Mouse (Mus musculus): ENCODE measurements around the gene Cuedc1. TPM values are rescaled to one million over a fixed set of nuclear protein-coding genes. Genes with fewer than 3 reads are reported as not detected.
A peak's percentile ranks its signal among the peaks of the same experiment; 100 is the strongest.

Gene Cuedc1
- polyA plus RNA-seq, 1 experiment from 2014 or later: 31.1 TPM

DNA sequence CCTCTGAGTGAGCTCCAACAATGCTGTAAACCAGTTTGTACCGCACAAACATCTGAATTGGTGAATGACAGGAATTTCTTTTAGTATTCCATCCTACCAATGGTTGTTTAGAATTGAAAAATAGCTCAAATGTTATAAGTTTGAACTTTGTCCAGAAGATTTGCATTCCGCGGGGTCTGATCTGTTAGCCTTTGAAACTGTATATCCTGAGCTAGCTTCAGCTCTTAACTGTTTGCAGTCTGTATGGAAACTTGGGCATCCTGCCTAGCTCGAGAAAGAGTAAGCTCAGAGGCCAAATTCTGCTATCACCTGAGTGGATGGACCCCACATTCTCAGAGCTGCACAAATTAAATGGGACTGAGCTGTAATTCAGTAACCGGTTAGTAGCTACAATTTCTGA, 26.7 kb upstream of the Cuedc1 start:
- DNase-seq (no peak), ATAC-seq (ENCODE audit: low FRiP score, low TSS enrichment) (no peak)
- no peaks in the 10 kb centered on the region for H3K9me3 ChIP-seq (ENCODE audit: control insufficient read depth, low read length)
- H3K4me3 ChIP-seq (replicated peaks; ENCODE audit: low read depth, low read length): peak overlapping the region; percentile 99
- H3K27me3 ChIP-seq (ENCODE audit: control insufficient read depth, insufficient read depth, low read length): no peaks in the 10 kb centered on the region
- peaks cover 17% of the 10 kb centered on the region for H3K36me3 ChIP-seq (ENCODE audit: control insufficient read depth, insufficient read depth, low read length)
- 0 out of 2 replicates have a peak overlapping the region, but pooled peaks have one; percentile 20 for H3K27ac ChIP-seq (replicated peaks; ENCODE audit: low read depth, low read length)
- peak overlapping the region; percentile 89; the same call in 1 of the 2 replicates for H3K9ac ChIP-seq (replicated peaks; ENCODE audit: low read length)
- WGBS: 43% methylated on average over 5 of the region's 5 CpGs
- H3K4me1 ChIP-seq (ENCODE audit: control insufficient read depth, insufficient read depth, low read length): peaks cover 39% of the 10 kb centered on the region
- peak overlapping the region; percentile 86 for H3K4me2 ChIP-seq (ENCODE audit: low read length)

DNA sequence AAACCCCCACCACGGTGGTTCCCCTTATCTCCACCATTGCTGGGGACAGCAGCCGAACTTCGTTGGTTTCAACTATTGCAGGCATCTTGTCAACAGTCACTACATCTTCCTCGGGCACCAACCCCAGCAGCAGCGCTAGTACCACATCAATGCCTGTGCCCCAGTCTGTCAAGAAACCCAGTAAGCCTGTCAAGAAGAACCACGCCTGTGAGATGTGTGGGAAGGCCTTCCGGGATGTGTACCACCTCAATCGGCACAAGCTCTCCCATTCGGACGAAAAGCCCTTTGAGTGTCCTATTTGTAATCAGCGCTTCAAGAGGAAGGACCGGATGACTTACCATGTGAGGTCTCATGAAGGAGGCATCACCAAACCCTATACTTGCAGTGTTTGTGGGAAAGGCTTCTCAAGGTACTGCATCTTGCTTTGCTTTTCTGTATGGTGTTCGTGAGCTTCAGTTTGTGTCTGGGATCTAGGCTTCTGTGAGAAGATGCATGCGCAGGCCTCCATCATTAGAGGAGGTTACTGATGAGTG, 24.4 kb upstream of the Cuedc1 start:
- Histone ChIP-seq H3K27me3 (ENCODE audit: control insufficient read depth, insufficient read depth, low read length) (no peaks in the 10 kb centered on the region), H3K9me3 (ENCODE audit: control insufficient read depth, low read length) (no peaks in the 10 kb centered on the region), H3K36me3 (ENCODE audit: control insufficient read depth, insufficient read depth, low read length) (peaks cover 38% of the 10 kb centered on the region), H3K4me1 (ENCODE audit: control insufficient read depth, insufficient read depth, low read length) (peaks cover 39% of the 10 kb centered on the region), H3K27ac (replicated peaks; ENCODE audit: low read depth, low read length) (no peak overlapping the region), H3K4me3 (replicated peaks; ENCODE audit: low read depth, low read length) (no peak overlapping the region), H3K4me2 (ENCODE audit: low read length) (0 out of 2 replicates have a peak overlapping the region, but pooled peaks have one; percentile 1), H3K9ac (replicated peaks; ENCODE audit: low read length) (no peak overlapping the region)
- ATAC-seq (ENCODE audit: low FRiP score, low TSS enrichment): no peak
- no peak for DNase-seq
- 82% methylated on average over 14 of the region's 14 CpGs for WGBS

DNA sequence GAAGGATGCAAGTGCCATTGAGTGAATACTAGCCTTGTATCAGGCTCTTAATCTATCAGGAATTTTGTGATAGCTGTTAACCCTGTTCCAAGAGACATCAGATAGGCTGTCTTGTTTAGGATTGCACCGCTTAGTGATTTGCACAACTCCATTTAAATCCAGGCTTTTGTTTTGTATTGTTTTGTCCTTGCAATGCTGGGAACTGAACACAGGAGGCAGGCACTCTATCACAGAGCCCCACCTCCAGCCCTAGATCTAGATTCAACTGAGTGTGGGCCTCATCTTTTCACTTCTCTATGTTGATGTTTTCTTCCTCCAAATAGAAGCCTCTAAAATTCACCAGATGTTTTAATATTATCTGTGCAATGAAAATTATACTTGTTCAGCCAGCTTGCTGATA, 22.2 kb upstream of the Cuedc1 start:
- Histone ChIP-seq H3K9ac (replicated peaks; ENCODE audit: low read length) (no peak overlapping the region), H3K4me3 (replicated peaks; ENCODE audit: low read depth, low read length) (no peak overlapping the region), H3K27me3 (ENCODE audit: control insufficient read depth, insufficient read depth, low read length) (no peaks in the 10 kb centered on the region), H3K27ac (replicated peaks; ENCODE audit: low read depth, low read length) (no peak overlapping the region), H3K9me3 (ENCODE audit: control insufficient read depth, low read length) (no peaks in the 10 kb centered on the region), H3K36me3 (ENCODE audit: control insufficient read depth, insufficient read depth, low read length) (peaks cover 61% of the 10 kb centered on the region), H3K4me2 (ENCODE audit: low read length) (no peak overlapping the region), H3K4me1 (ENCODE audit: control insufficient read depth, insufficient read depth, low read length) (peaks cover 25% of the 10 kb centered on the region)
- 24% methylated on average over 1 of the region's 1 CpGs for WGBS
- DNase-seq (no peak), ATAC-seq (ENCODE audit: low FRiP score, low TSS enrichment) (no peak)

DNA sequence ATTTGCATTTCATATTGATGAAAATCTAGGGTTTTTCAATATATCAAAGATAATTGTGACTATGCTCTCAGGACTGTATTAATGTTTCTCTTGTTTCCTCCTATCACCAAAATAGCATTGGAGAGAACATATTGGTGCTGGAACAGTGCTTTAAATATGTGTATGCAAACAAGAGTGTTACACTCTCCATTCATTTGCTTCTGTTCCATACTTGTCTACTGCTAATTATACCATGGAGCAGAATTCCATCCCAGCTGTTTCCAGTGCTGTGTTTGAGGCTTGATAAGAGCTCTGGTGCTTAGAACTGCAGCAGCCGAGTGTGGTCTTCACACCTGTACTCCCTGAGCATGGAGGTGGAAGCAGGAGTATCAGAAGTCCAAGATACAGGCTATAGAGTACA, 21.5 kb upstream of the Cuedc1 start:
- H3K4me2 ChIP-seq (ENCODE audit: low read length): no peak overlapping the region
- no peaks in the 10 kb centered on the region for H3K27me3 ChIP-seq (ENCODE audit: control insufficient read depth, insufficient read depth, low read length)
- H3K36me3 ChIP-seq (ENCODE audit: control insufficient read depth, insufficient read depth, low read length): peaks cover 68% of the 10 kb centered on the region

DNA sequence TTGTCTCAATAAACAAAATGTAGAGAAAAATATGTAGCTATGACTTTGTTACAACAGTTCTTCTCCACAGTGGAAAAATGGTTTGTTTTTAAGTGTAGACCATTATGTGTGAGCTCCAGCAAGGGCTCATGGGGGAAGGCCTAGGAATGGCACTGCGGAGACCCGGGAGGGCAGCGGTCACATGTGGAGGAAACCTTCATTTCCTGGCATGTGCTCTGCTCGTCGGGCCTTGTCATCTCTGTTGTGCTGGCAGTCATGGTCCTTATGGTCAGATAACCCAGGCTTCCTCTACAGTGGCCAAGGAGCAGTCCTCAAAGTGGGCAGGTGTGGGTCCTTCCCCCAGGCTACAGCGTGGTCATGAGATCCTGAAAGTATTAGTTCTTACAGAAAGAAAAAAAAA, 14.2 kb upstream of the Cuedc1 start:
- DNase-seq (no peak), ATAC-seq (ENCODE audit: low FRiP score, low TSS enrichment) (no peak)
- Histone ChIP-seq H3K9me3 (ENCODE audit: control insufficient read depth, low read length) (no peaks in the 10 kb centered on the region), H3K4me2 (ENCODE audit: low read length) (no peak overlapping the region), H3K4me1 (ENCODE audit: control insufficient read depth, insufficient read depth, low read length) (peaks cover 13% of the 10 kb centered on the region), H3K27ac (replicated peaks; ENCODE audit: low read depth, low read length) (no peak overlapping the region), H3K9ac (replicated peaks; ENCODE audit: low read length) (no peak overlapping the region), H3K27me3 (ENCODE audit: control insufficient read depth, insufficient read depth, low read length) (no peaks in the 10 kb centered on the region), H3K36me3 (ENCODE audit: control insufficient read depth, insufficient read depth, low read length) (peaks cover 63% of the 10 kb centered on the region), H3K4me3 (replicated peaks; ENCODE audit: low read depth, low read length) (no peak overlapping the region)
- WGBS: 77% methylated on average over 6 of the region's 6 CpGs

More for the DNA sequence above, 21.5 kb upstream of the Cuedc1 start:
- H3K9me3 ChIP-seq (ENCODE audit: control insufficient read depth, low read length): no peaks in the 10 kb centered on the region
- 89% methylated on average over 1 of the region's 1 CpGs for WGBS
- peaks cover 18% of the 10 kb centered on the region for H3K4me1 ChIP-seq (ENCODE audit: control insufficient read depth, insufficient read depth, low read length)
- H3K27ac ChIP-seq (replicated peaks; ENCODE audit: low read depth, low read length): no peak overlapping the region
- no peak overlapping the region for H3K9ac ChIP-seq (replicated peaks; ENCODE audit: low read length)
- no peak for DNase-seq
- H3K4me3 ChIP-seq (replicated peaks; ENCODE audit: low read depth, low read length): no peak overlapping the region
- ATAC-seq (ENCODE audit: low FRiP score, low TSS enrichment): no peak

DNA sequence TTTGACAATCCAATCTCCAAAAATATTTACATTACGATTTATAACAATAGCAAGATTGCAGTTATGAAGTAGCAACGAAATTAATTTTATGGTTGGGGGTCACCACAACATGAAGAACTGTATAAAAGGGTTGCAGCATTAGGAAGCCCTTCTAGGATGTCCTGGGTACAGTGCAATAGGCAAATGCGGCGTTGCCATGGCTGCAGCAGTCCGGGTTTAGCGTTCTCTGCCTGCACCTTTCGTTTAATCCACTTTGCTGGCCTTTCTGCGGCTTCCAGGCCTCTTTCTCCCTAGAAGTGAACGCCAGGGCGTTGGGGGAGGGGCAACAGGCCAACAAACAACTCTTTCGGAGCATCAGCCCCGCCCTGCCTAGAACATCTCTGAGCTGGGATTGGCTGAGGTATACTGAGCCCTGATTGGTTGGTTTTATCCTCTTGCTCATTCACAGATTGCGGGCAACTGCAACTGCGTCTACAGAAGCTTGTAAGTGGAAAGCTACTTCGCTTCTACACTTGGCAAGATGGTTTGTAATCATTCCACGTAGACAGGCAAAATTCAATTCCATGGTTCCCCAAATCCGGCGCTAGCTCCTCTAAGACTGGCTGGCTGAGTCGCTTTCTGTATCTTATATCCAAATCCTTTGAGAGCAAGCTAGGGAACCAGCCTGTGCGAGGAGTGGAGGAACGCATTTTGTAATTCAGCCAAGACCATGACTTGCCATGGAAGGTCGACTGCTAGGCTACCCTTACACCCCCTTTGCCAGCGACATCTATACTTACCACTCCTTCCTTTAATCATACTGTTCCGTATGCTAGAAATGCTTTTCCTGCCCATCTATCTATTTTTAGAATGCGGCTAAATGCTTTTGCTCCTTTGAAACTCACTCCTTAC, 10.9 kb upstream of the Cuedc1 start:
- H3K27ac ChIP-seq (replicated peaks; ENCODE audit: low read depth, low read length): peak overlapping the region; percentile 83
- H3K4me2 ChIP-seq (ENCODE audit: low read length): peak overlapping the region; percentile 64
- peaks cover 13% of the 10 kb centered on the region for H3K4me1 ChIP-seq (ENCODE audit: control insufficient read depth, insufficient read depth, low read length)
- 5% methylated on average over 25 of the region's 25 CpGs for WGBS
- H3K36me3 ChIP-seq (ENCODE audit: control insufficient read depth, insufficient read depth, low read length): peaks cover 30% of the 10 kb centered on the region
- no peaks in the 10 kb centered on the region for H3K27me3 ChIP-seq (ENCODE audit: control insufficient read depth, insufficient read depth, low read length)
- peak; percentile 97 for ATAC-seq (ENCODE audit: low FRiP score, low TSS enrichment)
- peak; percentile 97 for DNase-seq
- peak overlapping the region; percentile 46 for H3K9ac ChIP-seq (replicated peaks; ENCODE audit: low read length)
- no peaks in the 10 kb centered on the region for H3K9me3 ChIP-seq (ENCODE audit: control insufficient read depth, low read length)
- H3K4me3 ChIP-seq (replicated peaks; ENCODE audit: low read depth, low read length): peak overlapping the region; percentile 28

DNA sequence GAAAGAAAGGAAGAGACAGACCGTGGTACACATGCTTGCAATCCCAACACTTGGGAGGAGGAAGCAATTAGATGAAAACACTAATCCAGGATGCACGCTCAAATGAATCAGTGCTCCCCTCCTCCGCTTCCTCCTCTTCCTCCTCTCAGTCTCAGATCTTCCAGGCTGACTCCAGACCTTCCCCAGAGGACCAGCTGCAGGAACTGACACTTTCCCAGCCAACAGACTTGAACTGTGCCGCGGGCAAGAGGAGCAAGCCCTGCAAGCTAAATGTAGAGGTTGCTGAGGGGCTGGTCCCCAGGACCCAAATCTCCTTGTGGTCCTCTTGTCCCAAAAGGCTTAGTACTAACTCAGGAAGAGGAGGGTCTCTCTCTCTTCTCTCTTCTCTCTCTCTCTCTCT, 8.7 kb upstream of the Cuedc1 start:
- Histone ChIP-seq H3K9me3 (ENCODE audit: control insufficient read depth, low read length) (no peaks in the 10 kb centered on the region), H3K27me3 (ENCODE audit: control insufficient read depth, insufficient read depth, low read length) (no peaks in the 10 kb centered on the region), H3K27ac (replicated peaks; ENCODE audit: low read depth, low read length) (no peak overlapping the region), H3K4me2 (ENCODE audit: low read length) (no peak overlapping the region), H3K36me3 (ENCODE audit: control insufficient read depth, insufficient read depth, low read length) (peaks cover 11% of the 10 kb centered on the region; the same call in 1 of the 2 replicates), H3K4me1 (ENCODE audit: control insufficient read depth, insufficient read depth, low read length) (peaks cover 13% of the 10 kb centered on the region), H3K9ac (replicated peaks; ENCODE audit: low read length) (no peak overlapping the region), H3K4me3 (replicated peaks; ENCODE audit: low read depth, low read length) (no peak overlapping the region)
- DNase-seq: no peak
- WGBS: 56% methylated on average over 5 of the region's 5 CpGs
- no peak for ATAC-seq (ENCODE audit: low FRiP score, low TSS enrichment)

DNA sequence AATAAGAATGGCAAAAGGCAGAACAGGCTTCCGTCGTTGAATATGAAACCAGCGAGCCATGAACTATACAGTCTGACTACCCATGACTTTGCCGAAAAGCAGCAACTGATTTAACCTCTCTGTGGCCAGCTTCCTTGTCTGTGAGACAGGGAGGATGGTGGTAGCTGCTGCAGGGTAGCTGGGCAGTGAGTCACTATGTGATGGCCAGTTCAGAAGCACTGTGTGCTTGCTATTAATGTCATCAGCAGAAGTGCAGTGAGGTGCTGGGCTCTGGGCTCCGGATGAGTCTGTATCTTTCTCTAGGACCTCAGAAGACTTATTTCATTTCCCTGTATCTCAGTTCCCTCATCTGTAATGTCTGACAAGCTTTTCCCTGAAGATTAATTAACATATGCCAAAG, 7.6 kb upstream of the Cuedc1 start:
- DNase-seq: no peak
- H3K4me2 ChIP-seq (ENCODE audit: low read length): no peak overlapping the region
- H3K4me3 ChIP-seq (replicated peaks; ENCODE audit: low read depth, low read length): no peak overlapping the region
- 77% methylated on average over 5 of the region's 5 CpGs for WGBS
- peaks cover 13% of the 10 kb centered on the region for H3K4me1 ChIP-seq (ENCODE audit: control insufficient read depth, insufficient read depth, low read length)
- no peak overlapping the region for H3K27ac ChIP-seq (replicated peaks; ENCODE audit: low read depth, low read length)
- H3K9ac ChIP-seq (replicated peaks; ENCODE audit: low read length): no peak overlapping the region
- H3K36me3 ChIP-seq (ENCODE audit: control insufficient read depth, insufficient read depth, low read length): 0 out of 2 replicates have a peak, but pooled peaks cover 2% of the 10 kb centered on the region
- no peak for ATAC-seq (ENCODE audit: low FRiP score, low TSS enrichment)
- H3K9me3 ChIP-seq (ENCODE audit: control insufficient read depth, low read length): no peaks in the 10 kb centered on the region
- no peaks in the 10 kb centered on the region for H3K27me3 ChIP-seq (ENCODE audit: control insufficient read depth, insufficient read depth, low read length)
